Mouse (Mus musculus) kidney, postnatal 36 days (tissue): ENCODE results near the gene Rusc2.

Source experiments
- DNase-seq, 2 experiments: peaks; one replicate each; pipeline ENCODE4 v3.0.0; 2021 to 2022; ENCODE audit warnings: mixed read lengths in 2 of 2

Rusc2 gene

GRCm38 (mm10) chr4:43417269-43418062 lies 35.7 kb downstream of the Rusc2 start:
- peak in 1 of 2 experiments; percentile 23 for DNase-seq

GRCm38 (mm10) chr4:43418450-43418849 lies 36.7 kb downstream of the Rusc2 start:
- peak in 1 of 2 experiments; percentile 2 for DNase-seq

DNA sequence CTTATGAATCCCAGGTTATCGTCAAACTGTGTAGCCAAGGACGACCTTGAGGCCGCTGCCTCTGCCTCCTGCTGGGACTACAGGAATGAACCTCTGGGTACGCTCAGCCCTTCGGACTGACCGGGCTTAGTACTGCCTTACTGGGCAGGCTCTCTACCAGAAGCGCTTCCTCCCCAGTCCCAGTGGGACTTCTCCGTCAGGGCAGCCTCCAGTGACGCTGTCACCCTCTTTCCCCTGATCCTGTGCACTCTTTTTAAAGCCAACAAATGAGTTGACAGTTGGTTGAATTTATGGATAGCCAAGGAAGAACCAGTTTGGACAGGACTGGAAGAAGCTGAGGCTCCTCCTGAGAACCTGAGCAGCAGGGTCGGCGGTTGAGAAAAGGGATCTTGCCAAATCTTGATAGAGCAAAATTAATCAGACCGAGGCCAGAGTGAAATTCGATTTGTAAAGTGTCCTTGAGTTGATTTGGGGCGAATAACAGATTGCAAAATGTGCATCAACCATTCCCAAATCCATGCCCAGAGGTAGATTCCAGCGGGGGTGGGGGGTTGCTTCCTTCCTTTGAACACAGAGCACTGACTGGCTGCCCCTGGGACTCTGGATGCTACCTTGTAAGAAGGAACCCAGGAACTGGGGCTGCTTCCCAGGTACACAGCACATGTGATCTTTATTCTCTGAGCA lies 37.3 kb downstream of the Rusc2 start:
- peak; percentile 78 to 84 for DNase-seq

- DNase-seq = peak in 1 of 2 experiments; percentile 26
Measured at GRCm38 (mm10) chr4:43419801-43420281, 38.1 kb downstream of the Rusc2 start.

DNA sequence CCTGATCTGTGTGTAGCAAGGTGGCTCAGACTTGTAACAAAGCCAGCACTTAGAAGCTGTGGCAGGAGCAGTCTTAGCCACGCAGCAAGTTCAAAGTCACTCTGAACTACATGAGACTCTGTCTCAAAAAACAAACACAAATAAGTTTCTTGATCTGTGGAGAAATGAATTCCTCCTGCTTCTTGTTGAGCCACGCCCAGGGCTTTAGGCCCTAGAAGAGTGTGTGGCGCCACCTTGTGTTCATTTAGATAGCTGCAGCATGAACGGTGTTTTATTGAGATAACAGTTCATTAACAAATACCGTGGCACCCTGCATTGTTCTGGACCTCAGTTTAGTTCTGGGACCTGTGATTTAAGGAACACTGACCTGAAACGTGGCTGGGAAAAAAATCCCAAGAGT lies 38.5 kb downstream of the Rusc2 start:
- DNase-seq = peak; percentile 88 to 90

DNA sequence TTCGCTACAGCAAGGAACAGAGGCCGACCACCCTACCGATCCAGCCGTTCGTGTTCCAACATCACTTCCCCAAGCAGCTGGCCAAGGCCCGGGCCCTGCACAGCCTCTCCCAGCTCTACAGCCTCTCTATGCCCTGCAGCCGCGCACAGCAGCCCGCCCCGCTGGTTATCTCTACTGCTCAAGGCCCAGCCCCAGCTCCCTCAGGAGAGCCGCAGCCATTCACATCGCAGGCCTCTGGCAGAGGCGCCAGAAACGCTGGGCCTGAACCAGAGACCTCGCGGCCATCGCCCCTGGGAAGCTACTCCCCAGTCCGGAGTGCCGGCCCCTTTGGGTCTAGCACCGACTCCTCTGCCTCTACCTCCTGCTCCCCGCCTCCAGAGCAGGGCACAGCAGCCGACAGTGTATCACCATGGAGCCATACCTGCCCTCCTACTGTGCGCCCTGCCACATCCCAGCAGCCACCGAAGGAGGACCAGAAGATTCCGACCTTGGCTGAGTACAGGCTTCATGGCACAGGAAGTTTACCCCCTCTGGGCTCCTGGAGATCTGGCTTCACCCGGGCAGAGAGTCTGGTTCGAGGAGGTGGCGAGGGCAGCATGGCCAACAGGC lies 40.0 kb downstream of the Rusc2 start:
- DNase-seq = peak in 1 of 2 experiments; percentile 6

DNA sequence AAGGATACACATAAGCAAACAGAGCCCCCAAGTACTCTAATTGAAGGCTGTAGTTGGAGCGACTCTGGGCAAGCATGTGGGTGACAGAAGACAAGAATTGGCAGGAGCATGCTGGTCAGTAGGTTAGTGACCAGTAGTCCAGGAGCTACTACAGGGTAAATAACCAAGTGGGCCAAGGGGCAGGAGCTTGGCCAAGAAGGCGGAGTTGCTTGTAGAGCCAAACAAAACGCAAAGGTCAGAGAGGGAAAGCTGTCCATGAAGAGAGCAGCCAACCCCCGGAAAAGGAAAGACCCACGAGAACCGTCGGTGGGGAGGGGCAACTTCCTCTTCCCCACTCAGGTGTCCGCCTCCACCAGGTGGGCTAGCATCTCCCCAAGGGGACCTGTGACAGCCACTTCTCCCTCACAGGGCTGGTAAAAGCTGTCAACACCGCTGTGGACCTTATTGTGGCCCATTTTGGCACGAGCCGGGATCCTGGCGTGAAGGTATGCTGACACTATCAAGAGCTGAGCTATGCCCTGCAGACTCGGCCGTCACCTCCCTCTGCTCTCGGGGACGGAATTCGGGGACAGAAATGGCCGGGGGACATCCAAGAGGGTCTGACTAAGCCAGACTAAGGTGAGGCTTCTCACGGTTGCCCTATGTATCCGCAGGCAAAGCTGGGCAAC lies 41.6 kb downstream of the Rusc2 start:
- DNase-seq = peak; percentile 82 to 90

- DNase-seq = no peak
Measured at GRCm38 (mm10) chr4:43424072-43424471, 42.3 kb downstream of the Rusc2 start.

DNA sequence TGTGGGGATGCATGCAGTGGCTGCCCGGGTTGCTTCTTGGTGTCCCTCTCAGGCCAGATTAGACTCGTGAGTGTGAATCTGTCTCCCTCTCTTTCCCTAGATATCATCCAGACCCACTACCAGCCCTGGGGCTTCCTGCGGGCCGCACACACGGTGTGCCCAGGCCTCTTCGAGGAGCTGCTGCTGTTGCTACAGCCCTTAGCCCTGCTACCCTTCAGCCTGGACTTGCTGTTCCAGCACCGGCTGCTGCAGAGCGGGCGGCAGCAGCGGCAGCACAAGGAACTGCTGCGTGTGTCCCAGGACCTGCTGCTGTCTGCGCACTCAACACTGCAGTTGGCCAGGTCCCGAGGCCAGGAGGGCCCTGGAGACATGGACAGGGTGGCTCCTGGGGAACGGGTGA lies 43.4 kb downstream of the Rusc2 start:
- no peak for DNase-seq

DNA sequence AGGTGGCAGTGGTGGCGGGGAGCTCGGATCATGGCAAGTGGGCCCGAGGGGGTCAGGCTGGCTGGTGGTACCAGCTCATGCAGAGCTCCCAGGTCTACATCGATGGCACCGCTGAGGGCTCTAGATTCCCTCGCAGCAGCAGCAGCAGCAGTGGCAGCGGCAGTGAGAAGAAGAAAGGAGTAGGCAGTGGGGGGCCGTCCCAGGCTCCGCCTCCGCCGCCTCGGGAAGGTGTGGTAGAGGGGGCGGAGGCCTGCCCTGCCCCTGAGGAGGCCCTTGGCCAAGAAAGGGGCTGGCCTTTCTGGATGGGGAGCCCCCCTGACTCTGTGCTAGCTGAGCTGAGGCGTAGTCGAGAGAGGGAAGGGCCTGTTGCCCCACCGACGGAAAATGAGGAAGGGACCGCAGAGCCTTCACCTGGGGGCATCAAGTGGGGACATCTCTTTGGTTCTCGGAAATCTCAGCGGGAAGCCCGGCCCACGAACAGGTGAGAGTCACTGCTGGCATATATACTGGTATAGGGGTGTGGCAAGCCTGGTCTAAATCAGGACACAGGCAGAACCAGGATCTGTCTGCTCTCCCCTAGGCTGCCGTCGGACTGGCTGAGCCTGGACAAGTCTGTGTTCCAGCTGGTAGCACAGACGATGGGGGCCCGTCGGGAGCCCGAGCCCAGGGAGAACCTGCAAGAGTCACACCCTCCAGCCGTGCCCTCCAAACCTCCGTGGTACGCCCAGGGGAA lies 44.0 kb downstream of the Rusc2 start:
- DNase-seq = no peak

- no peak for DNase-seq
Measured at GRCm38 (mm10) chr4:43426487-43426886, 44.7 kb downstream of the Rusc2 start.

- no peak for DNase-seq
Measured at GRCm38 (mm10) chr4:43427501-43428179, 45.9 kb downstream of the Rusc2 start.

DNA sequence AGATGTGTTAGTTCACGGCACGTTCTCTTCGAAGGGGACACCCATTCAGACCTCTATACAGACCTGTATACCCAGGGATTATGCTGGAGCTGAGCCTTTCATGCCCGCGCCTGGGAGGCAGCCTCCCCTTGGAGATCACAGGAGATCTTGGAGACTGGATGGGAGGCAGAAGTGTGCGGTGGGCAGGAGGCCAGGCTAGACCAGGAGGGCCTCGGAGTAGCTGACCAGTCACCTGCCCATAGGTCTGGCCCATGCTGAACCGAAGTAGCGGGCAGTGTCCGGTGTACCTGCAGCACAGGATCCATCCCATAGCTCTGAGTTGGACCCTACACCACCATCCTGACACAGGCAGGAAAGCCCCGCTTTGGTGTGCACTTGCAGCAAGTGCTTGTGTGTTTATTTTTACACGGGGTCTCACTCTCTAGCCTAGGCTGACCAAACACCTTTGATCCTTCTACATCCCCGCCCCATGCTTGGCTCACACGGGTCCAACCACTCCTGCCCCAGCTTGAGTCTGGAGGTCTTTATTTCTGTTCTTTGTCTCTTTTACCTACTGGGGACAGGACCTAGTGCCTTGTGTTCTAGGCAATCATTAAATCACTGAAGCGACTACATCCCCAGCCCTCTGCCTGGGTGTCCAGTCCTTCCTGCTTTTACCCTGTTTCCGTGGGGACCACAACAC lies 46.5 kb downstream of the Rusc2 start:
- peak; percentile 52 for DNase-seq

DNA sequence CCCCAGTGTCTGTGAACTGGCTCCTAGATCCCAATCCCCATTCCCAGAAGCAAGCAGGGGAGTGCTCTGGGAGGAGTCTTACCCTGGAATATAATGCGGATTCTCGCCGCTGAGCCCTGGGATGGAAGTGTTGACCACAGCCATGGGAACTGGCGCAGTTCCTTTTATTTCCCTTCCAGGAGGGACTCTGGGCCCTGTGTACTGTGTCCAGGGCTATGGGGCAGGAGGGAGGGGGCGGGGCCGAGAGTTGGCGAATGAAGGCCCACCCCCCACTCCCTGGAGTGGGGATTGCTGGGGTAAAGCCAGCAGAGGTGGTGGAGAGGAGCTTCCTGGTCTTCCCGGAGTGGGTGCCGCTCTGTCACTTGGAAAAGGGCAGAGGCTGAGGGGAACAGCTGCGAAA lies 47.2 kb downstream of the Rusc2 start, which contains the start of gene Fam166b:
TSS of gene Fam166b (minus strand) at position 189 of the 400 bp plus-strand sequence.
- DNase-seq = peak; percentile 39 to 63

GRCm38 (mm10) chr4:43431690-43432089 lies 49.9 kb downstream of the Rusc2 start:
- peak; percentile 90 to 94 for DNase-seq

DNA sequence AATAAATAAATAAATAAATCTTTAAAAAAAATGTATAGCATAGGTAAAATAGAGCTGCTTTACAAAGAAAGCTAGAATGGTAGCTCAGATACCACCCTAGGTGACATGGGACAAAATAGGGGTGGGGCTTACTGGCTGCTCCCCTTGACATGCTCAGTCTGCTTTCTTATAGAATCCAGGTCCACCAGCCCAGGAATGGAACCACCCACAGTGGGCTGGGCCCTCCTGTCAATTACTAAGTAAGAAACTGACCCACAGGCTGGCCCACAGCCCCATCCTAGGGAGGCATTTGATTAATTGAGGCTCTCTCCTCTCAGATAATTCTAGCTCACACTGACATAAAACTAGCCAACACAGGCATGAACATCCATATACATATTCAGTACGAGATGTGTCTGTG lies 51.1 kb downstream of the Rusc2 start:
- DNase-seq = no peak

DNA sequence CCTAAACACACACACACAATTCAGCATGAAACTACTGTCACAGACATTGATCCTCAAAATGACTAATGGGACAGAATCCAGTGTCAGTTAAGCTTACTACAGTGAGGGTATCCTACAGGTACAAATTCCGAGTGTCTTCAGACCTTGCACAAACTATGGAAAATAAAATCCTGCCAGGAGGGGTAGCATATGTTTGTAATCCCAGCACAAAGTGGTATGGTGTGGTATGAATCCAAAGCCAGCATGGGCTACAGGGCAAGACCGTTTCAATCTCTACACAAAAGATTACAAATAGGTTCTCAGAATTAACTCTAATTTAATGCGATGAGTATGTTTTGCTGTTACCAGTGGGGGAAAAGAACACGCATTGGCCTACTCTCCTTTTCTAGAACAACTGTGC lies 59.9 kb downstream of the Rusc2 start, which contains the start of gene Tesk1:
TSS of gene Tesk1 (plus strand) at position 301 of the 400 bp plus-strand sequence.
- no peak for DNase-seq

DNA sequence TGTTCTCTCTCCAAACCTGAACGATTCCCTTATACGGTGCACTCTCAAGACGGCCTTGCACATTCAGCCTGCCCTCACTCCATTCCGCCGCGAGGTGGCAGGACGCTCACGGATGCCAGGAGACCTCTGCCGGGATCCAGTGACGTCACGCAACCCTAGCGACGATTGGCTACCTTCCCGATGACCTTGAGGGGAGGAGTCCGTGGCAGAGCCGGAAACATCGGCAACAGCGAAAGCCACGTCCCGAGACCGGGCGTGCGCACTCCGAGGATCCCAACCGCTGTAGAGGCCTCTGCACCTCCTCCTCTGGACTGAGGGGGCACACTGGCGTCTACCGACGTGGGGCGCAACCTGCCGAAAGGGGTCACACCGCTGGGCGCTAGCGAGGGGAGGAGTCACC lies 60.3 kb downstream of the Rusc2 start:
- DNase-seq = peak; percentile 99

DNA sequence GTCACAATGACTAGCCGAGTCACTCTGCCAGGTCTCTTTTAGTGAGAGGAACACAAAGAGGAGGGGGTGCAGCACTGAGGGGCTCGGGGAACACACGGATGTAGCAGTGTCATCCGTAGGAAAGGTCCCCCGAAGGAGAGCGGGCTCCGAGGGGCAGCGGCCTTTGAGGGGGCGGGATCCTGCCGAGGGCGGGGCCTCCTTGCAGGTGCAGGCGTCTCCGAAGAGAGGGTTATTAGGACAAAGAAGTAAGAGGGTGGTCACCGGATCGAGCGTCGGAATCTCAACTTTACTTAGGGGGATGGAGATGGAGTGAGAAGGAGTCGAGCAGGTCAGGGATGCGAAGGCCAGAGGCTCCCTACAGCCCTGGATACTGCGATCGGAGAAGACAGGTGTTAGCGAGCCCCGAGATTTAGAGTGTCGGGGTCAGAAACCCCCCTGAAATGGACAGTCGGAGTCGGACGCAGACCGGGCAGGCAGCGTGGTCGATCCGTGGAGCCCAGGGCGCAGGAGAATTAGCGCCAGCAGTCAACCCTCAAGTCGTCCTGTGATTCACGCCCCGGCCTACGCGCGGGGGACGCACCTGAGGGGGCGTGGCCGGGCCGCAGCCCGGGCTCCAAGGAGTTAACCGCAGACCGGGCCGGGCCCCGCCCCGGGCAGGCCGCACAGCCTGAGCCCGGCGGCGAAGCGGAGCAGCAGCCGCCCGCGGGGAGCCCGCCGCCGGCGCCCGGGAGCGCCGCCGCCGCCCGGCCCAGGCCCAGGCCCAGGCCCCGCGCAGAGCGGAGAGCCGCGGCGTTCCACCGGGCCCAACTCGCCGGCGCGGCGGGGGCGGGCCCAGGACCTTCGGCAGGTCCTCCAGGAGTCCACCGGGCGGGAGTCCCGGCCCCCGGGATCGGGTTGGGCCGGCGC lies 60.9 kb downstream of the Rusc2 start:
- peak; percentile 80 to 89 for DNase-seq

GRCm38 (mm10) chr4:43443511-43443910 lies 61.7 kb downstream of the Rusc2 start:
- DNase-seq = peak in 1 of 2 experiments; percentile 55
